Mouse (Mus musculus) thymus, adult 2 months (tissue): ENCODE results near the gene Tspan31. TPM values are rescaled to one million over a fixed set of nuclear protein-coding genes. Genes with fewer than 3 reads are reported as not detected.

Source experiments
- DNase-seq: peaks from one replicate; pipeline ENCODE4 v3.0.0; 2021
- H3K27ac ChIP-seq: fragments of 200-500 bp; 2 replicates; pipeline ENCODE4 v1.5.1; 2012; ENCODE audit warnings: low read length, control low read depth; ENCODE audit not compliant: control insufficient read depth, insufficient read depth
- H3K27me3 ChIP-seq: fragments of 200-500 bp; 2 replicates; pipeline ENCODE4 v1.6.1; 2012; ENCODE audit warnings: mild to moderate bottlenecking, low read length, moderate library complexity, mixed read lengths; ENCODE audit not compliant: control insufficient read depth, insufficient read depth
- H3K36me3 ChIP-seq: fragments of 200-500 bp; 2 replicates; pipeline ENCODE4 v1.6.1; 2012; ENCODE audit warnings: mild to moderate bottlenecking, low read length, moderate library complexity; ENCODE audit not compliant: control insufficient read depth, insufficient read depth
- H3K4me1 ChIP-seq: fragments of 200-500 bp; replicated peaks from 2 replicates; pipeline ENCODE4 v1.6.1; 2012; ENCODE audit warnings: low read length; ENCODE audit not compliant: control insufficient read depth, insufficient read depth
- H3K4me3 ChIP-seq: fragments of 200-500 bp; 2 replicates; pipeline ENCODE4 v1.5.1; 2012; ENCODE audit warnings: mild to moderate bottlenecking, low read length, control low read depth, moderate library complexity; ENCODE audit not compliant: control insufficient read depth, insufficient read depth
- CTCF ChIP-seq: fragments of 200-500 bp; IDR thresholded peaks from 2 replicates; pipeline ENCODE4 v1.5.1; 2012; ENCODE audit warnings: mild to moderate bottlenecking, control low read depth, low read length, moderate library complexity, borderline replicate concordance; ENCODE audit not compliant: control insufficient read depth, poor library complexity, insufficient read depth; ENCODE audit errors: extremely low read depth
- POLR2A ChIP-seq: fragments of 200-500 bp; IDR thresholded peaks from 2 replicates; pipeline ENCODE4 v1.6.1; 2012; ENCODE audit warnings: mild to moderate bottlenecking, low read length, control low read depth, moderate library complexity; ENCODE audit not compliant: control insufficient read depth, poor library complexity, insufficient read depth; ENCODE audit errors: extremely low read depth
- WGBS: fragments of 180-500 bp; shearing (Covaris S2); methylation state at CpG from one replicate; pipeline ENCODE4 v1.1.7; 2018; 5-methylcytosine and 5-hydroxymethylcytosine counted together
- polyA plus RNA-seq: library from polyadenylated mRNA; depleted of rRNA; stranded (reverse); fragments of >200 nt; gene quantifications from 2 replicates; pipeline ENCODE4 v1.2.3, GENCODE M21; 2012; rRNA removed

Tspan31 gene
- polyA plus RNA-seq: 39.5 and 45.2 TPM in 2 replicates

DNA sequence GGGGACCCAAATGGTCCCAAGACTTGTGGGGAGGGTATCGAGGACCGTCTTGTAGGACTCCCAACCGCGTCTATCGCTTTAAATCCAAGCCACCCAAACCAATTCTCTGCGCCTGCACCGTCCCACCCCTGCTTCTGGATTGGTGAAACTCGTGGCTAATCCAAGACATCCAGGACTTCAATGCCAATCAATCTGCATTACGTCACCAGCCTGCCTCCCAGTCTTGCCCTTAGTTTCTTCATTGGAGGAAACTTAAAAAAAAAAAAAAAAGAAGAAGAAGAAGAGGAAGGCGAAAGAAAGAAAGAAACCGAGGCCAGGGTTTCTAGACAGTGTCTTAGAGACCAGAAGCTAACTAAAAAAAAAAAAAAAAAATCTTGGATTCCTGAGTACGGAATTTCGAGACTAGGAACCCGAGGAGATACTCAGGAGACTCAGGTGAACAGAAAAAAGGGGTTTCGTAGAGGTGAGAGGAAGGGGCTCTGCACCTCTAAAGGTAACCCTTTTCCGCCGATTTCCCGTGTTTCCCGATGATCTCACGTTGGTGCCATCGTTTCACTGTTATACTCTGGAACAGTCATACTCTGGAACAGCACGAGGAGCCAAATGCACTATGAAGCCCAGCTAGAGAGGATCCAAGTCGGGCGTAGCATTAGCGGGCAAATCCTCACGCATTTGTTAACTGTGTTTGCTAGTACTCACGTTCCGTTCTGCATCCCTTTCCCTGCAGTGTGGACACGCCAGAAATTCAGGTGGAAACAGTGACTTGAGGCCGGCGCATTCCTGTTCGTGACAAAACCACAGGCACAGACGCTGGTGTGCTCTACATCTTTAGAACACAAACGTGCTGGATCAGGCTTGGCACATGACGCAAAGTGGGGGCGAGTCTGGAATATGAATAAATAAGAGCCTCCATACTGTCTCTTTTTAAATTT, at the start of gene Tspan31:
TSS of gene Tspan31 (minus strand) at position 75 of the 932 bp plus-strand sequence.
- WGBS: 2% methylated on average over 36 of the region's 36 CpGs
- TF ChIP-seq CTCF: no peak
- TF ChIP-seq POLR2A: no peak
- Histone ChIP-seq H3K36me3 (peaks cover 10% of the 10 kb centered on the region), H3K4me3 (peak within 1 kb of the TSS; percentile 44), H3K4me1 (peaks cover 17% of the 10 kb centered on the region), H3K27ac (peak within 1 kb of the TSS; percentile 2; the same call in 1 of the 2 replicates), H3K27me3 (no peaks in the 10 kb centered on the region)
- DNase-seq: peak; percentile 38

DNA sequence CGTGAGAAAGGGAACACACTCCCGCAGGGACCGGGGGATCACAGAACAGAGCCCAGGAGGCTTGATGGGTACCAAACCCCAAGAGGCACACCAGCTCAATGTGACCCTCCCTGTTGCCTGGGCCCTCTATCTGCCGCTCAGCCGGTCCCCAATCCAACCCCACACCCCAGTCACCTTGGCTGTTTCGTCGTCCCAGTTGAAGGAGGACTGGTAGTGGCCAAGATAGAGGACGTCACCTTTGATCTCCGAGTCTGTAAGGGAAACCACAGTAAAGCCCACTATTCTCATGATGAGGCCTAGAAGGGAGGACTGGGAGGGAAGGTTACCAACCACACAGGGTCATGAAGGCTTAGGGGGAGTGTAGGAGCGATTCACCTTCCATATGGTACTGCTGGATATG, 49.2 kb upstream of the Tspan31 start:
- DNase-seq: no peak
- no peak overlapping the region for H3K4me3 ChIP-seq
- H3K27me3 ChIP-seq: no peaks in the 10 kb centered on the region
- TF ChIP-seq CTCF (no peak), POLR2A (no peak)
- peaks cover 21% of the 10 kb centered on the region for H3K36me3 ChIP-seq
- WGBS: 91% methylated on average over 10 of the region's 10 CpGs
- H3K27ac ChIP-seq: no peak overlapping the region
- H3K4me1 ChIP-seq: peaks cover 6% of the 10 kb centered on the region

GRCm38 (mm10) chr10:127118470-127118869, 48.4 kb upstream of the Tspan31 start:
- Histone ChIP-seq H3K27me3 (no peaks in the 10 kb centered on the region), H3K4me1 (peaks cover 6% of the 10 kb centered on the region), H3K4me3 (no peak overlapping the region), H3K36me3 (peaks cover 21% of the 10 kb centered on the region), H3K27ac (no peak overlapping the region)
- 95% methylated on average over 11 of the region's 11 CpGs for WGBS
- TF ChIP-seq POLR2A (no peak), CTCF (no peak)
- DNase-seq: no peak

DNA sequence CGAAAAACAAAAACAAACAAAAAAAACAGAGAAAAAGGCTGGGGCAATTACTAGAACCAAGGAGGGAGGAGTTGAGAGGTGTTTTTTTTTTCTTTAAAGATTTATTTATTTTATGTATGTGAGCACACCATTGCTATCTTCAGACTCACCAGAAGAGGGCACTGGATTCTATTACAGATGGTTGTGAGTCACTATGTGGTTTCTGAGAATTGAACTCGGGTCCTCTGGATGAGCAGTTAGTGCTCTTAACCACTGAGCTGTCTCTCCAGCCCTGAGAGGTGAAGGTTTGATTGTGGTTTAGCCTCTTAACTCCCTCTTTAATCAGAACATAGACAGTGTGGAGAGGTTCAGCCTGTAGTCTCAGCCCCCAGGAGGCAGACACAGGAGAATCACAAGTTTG, 45.0 kb upstream of the Tspan31 start:
- WGBS: 45% methylated on average over 2 of the region's 2 CpGs

DNA sequence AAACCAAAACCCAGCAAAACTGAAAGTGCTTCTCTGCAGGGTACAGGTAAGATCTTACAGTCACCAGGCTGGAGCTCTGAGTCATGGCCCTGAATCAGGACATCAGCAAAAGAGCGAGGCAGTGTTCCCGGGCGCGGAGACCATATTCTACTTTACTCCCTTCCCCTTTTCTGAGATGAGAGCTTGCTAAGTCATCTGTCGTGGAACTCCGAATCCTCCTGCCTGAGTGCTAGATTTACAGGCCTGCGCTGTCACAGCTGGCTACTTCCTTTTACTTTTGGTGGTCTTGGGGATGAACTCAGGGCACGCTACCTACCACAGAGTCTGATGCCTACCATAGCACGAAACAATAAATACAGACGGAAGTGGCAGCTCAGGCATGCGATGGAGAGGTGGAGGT, 44.3 kb upstream of the Tspan31 start:
- Histone ChIP-seq H3K36me3 (peaks cover 24% of the 10 kb centered on the region), H3K4me3 (no peak overlapping the region), H3K27me3 (no peaks in the 10 kb centered on the region), H3K4me1 (peaks cover 4% of the 10 kb centered on the region), H3K27ac (no peak overlapping the region)
- WGBS: 72% methylated on average over 11 of the region's 11 CpGs
- no peak for DNase-seq
- TF ChIP-seq POLR2A: no peak
- no peak for TF ChIP-seq CTCF

More for the DNA sequence above, 45.0 kb upstream of the Tspan31 start:
- Histone ChIP-seq H3K36me3 (peaks cover 24% of the 10 kb centered on the region), H3K27ac (no peak overlapping the region), H3K27me3 (no peaks in the 10 kb centered on the region), H3K4me3 (no peak overlapping the region), H3K4me1 (peaks cover 4% of the 10 kb centered on the region)
- no peak for DNase-seq
- TF ChIP-seq CTCF (no peak), POLR2A (no peak)

DNA sequence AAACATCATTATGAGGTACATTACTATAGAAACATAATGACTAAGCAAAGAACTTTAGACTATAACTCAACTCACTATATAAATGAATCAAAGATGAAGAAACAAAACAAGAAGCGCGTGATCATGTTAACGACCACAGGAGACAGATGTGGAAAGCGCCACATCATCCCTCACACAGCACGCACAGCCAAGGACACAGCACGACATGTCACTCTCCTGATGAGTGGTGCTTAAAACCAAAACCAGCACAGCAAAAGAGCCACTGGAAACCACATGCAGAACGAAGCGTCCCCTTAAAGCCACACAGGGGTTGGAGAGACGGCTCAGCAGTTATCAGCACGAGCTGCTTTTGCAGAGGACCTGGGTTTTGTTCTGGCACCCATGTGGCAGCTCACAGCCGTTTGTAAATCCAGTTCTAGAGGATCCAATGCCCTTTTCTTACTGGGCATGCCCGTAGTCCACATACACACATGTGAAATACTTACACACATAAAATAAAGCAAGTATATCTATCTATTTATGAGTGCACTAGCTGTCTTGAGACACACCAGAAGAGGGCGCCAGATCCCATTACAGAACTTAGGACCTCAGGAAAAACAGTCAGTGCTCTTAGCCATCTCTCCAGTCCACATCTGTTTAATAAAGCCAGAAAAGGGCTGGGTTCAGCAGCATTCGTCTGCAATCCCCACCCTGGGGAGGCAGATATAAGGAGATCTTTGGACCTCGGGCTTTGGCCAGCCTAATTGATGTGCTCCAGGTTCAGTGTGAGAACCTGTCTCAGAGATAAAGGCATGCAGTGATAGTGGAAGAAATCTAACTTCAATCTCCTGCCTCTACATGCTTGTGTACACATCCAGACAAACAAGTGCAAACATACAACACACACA, 41.2 kb upstream of the Tspan31 start:
- no peak for DNase-seq
- WGBS: 34% methylated on average over 15 of the region's 15 CpGs
- TF ChIP-seq CTCF: no peak
- no peak for TF ChIP-seq POLR2A
- H3K27me3 ChIP-seq: no peaks in the 10 kb centered on the region
- no peak overlapping the region for H3K4me3 ChIP-seq
- H3K36me3 ChIP-seq: peaks cover 3% of the 10 kb centered on the region; the same call in 1 of the 2 replicates
- no peak overlapping the region for H3K27ac ChIP-seq
- peaks cover 14% of the 10 kb centered on the region for H3K4me1 ChIP-seq
